Mouse (Mus musculus) kidney, adult 11 months (tissue): ENCODE measurements around the gene Fam53b.
"Not testable (repeated sequence)": the region's sequence is repeated elsewhere in the genome, so short reads cannot be mapped to it uniquely, and the experiment has no call there.

Experiments
- DNase-seq: peaks from one replicate; pipeline ENCODE4 v3.0.0; 2022

The Fam53b gene

DNA sequence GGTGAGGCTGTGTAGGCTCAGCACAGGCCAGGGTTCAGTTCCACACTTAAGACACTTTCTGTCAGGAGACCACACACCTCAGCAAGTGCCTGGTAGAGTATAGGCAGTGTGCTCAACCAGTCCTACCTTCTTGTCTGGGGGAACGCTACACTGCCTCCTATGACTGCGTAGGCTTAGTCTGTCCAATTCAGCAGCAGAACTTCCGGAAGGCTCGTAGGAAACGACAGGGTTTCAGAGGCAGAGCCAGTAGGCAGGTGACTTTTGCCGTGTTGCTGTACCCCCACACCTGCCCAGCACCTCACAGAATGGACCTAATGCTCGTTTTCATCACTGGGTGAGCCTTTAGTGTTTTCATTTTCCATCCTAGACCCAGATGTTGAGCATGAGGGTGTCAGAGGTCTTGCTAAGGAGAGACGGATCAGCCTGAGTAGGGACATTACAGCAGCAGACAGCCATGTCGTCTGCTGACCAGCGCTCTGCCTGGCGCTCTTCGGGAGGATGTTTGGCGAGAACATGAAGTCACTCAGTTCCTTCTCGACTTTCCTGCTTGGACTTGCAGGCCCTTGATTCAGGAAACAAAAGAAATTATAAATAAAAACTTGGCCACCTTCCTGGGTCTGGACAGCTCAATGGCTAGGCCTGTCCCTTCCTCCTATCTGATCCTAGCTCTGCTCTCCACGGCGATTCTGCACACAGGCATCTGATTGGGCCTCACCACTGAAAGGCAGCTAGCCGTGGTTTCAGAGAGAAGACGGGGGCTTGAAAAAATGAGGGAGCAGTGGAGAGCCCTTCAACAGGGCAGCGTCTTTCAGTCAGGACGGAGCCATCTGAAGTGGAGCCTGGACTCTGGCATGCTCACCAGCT lies 143.5 kb downstream of the Fam53b start:
- DNase-seq: no peak

DNA sequence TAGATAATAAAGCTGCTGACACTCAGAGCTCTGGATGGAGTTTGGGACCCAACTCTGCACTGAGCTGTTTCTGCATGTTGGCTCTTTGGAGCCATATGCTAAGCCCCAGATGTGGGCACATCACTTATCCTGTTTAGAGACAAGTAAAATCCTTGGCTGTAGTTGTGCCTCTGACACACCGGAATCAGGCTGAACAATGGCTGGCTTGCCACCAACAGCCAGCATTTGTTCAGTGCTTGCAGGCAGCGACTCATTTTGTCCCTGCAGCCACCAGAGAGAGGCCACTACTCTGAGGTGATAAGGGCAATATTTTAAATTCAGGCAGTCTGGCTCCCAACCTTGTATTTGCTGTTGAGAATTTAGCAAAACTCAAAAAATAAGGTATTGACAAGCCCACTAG lies 145.1 kb downstream of the Fam53b start:
- DNase-seq: peak; percentile 67

DNA sequence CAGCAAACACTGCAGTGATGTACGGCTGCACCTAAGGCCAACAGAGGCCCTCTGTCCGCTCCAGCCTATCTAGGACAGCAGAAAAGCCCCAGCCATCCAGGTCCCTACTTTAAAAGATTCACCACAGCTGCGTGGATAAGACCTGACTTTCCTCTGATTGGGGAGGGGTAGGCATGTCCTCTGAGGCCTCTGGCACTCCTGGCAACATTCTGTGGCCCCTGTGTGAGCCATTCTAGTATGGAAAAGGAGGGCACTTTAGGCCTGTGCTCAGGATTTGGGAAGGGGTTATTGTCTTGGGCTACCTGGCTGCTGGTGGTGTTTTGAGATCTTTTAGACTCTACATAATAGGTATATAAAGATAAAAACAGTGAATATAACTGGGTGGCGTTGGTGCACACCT lies 147.2 kb downstream of the Fam53b start:
- no peak for DNase-seq

DNA sequence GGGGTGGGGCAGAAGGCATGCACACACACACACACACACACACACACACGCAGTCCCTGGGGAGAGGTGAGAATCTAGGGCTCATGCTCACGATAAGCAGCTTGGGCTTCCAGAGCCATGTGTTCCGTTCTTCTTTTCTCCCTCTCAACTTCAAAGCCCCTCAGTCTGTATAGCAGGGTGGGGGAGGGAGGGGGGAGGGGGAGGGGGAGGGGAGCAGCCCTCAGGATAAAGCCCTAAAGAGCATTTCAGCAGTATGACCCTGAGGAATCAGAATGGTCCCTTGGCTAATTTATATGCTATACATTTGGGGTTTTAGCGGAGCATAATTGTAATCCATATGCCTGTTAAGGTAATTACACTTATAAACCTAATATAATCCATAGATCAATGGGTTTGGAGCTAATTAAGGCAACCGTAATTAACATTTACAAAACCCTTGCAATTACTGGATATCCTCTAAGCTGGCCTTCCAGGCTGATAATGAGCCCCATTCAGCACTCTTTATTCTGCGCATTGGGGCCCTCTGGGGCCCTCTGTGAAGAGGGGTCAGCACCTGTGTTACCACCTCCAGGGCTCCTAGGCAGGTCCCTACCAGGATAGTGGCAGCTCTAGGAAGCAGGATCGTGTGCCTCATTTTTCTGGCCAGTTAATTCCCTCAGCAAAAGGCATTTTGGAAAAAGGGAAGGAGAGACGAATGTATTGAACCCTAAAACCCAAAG lies 147.9 kb downstream of the Fam53b start:
- DNase-seq: no peak

DNA sequence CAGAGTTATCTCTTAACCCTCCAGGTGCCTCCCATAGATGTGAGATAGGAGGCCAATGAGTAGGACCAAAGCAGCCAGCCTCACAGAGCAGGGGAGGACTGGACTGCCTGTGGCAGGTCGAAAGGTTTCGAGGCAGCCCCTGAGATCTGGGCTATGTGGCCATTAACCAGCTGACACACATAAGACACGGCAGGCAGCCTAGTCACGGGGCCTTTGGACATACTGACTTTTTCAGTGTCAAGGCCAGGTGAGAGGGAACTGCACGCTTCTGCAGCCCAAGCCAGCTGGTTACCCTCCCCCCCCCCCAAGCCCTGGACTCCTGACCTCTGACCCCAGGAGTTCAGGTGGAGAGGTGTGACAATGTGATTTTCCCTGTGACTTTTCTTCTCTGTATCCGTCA lies 148.9 kb downstream of the Fam53b start:
- DNase-seq: no peak

DNA sequence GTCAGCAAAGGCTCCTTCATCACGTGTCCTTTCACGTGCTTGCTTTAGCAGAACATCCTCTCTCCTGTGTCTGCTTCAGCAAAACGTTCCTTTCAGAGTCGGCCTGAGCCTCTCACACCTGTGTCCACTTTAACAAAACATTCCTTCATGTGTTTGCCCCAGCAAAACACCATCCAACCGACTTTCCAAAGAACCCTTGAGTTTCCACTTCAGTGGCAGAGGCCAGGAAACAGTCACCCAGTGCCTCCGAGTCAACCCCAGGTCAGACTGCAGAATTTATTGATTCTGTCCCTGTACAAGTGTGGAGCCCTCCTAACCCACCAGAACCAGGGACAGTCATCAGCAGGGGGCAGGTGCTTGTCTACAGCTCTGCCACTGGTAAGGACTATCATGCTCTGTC lies 150.9 kb downstream of the Fam53b start:
- DNase-seq: not testable (repeated sequence)
